Mouse (Mus musculus): ENCODE data around the gene Runx1.

- no peak for TF ChIP-seq CTCF (IDR thresholded peaks at IDR 0.05; ENCODE audit: insufficient read depth, low read depth, low read length)
- TF ChIP-seq POLR2A (IDR thresholded peaks at IDR 0.05; ENCODE audit: insufficient read depth, low read depth, low read length) = no peak
These were observed 139.0 kb downstream of the Runx1 start for GRCm38 (mm10) chr16:92686978-92687377.

Data from olfactory bulb, adult 2 months (tissue).